Mouse (Mus musculus) G1E (cell line): ENCODE data around the gene 2010111I01Rik.

Experiments
- CTCF ChIP-seq: IDR thresholded peaks from 2 replicates; pipeline ENCODE4 v1.5.1; 2012; ENCODE audit warnings: low read depth, low read length, inconsistent platforms, mixed read lengths
- GATA1 ChIP-seq: IDR thresholded peaks from 2 replicates; pipeline ENCODE4 v1.6.1; 2012; ENCODE audit warnings: borderline replicate concordance, low read length, inconsistent platforms, mixed read lengths
- POLR2AphosphoS5 ChIP-seq: IDR thresholded peaks from 2 replicates; pipeline ENCODE4 v1.6.1; 2012; ENCODE audit warnings: low read depth, low read length, inconsistent platforms; ENCODE audit not compliant: insufficient replicate concordance

DNA sequence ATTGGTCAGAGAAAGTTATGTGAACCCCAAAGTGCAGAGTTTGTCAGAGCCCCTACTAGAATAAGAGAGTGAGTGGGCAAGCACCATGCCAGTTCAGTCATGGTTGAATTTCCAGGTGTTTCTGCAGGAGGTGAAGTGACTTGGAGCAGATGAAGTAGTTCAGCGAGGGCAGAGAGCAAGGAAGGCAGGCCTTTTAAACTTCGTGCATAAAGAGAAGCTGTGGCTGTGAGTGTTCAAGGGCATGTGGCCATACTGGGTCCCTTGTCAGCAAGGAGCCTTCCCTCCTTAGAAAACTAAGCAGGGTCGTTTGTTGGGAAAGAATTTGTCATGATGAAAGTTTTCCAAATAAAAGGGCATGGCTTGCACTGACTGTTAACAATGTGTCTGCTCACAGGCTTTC is 161.5 kb downstream of the 2010111I01Rik start:
- no peak for TF ChIP-seq CTCF
- TF ChIP-seq POLR2AphosphoS5 = no peak
- TF ChIP-seq GATA1 = no peak
